Comparison of ENCODE assay signal across 10 mouse cellular contexts in the genomic region with DNA sequence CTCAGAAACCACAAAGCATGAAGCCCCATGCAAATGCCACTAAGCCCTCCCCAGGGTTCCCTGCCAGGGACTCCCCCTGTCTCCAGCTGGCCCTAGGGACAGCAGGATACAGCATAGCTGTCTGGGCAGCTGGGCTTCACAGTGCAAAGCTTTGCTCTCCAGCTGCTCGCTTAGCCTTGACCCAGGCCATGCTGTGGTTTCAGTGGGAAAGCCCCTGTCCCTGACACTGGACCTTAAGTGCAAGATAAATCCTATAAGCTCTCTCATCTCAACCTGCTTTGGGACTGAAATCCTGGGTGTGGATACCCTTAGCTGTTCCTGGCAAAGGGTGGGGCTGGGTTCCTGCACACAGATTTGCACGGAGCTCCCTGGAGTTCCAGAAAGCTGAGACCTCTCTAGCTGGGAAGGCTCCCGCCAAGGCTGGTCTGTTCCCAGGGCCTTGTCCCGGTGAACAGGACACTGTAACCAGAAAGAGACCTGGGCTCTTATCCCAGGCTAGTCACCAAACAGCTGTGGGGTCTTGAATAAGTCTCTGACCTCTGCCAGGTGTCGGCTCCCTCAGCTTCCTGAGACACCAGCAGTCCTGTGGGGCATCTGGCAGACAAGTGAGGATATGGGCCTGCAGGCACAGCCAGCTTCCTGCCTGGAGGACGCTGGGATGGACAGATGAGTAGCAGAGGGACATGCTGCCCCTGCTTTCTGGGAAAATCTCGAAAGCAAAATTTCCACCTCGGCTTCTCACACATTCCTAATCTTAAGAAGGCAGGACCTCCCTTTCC.
A peak's percentile ranks its signal among the peaks of the same experiment; 100 is the strongest.
DNase-seq lines count a peak whose midpoint lies in the region; ATAC-seq and TF ChIP-seq lines count a peak whose summit lies in the region.
"Had no signal": no experiment of that assay in that cellular context is flagged by ENCODE, and none has a peak within 500 bp of the region (broad histone marks: within the 10 kb centered on the region; RNA-seq: fewer than 3 reads in every experiment).

No protein-coding gene starts in this region.

- no peak overlapping the region for H3K9ac ChIP-seq in liver, embryonic 11.5 days (ENCODE audit: low read depth, low read length)
- H3K9ac ChIP-seq: limb, embryonic 12.5 days had no signal

- H3K27ac ChIP-seq in liver, embryonic 11.5 days (ENCODE audit: low read depth, low read length), result no peak overlapping the region
- H3K27ac ChIP-seq: limb, embryonic 12.5 days had no signal

- no peak for ATAC-seq in liver, embryonic 11.5 days (replicated peaks; ENCODE audit: low FRiP score)

- DNase-seq in cerebellum, adult 9-11 months, result peak; percentile 33
- no peak for DNase-seq in cerebellum, postnatal 36 days
- peak; percentile 12 for DNase-seq in liver
- DNase-seq in liver, embryonic 11.5 days (ENCODE audit: low spot score), result no peak
- DNase-seq in brain, embryonic 14.5 days (ENCODE audit: low read depth), result peak; percentile 23
- DNase-seq in retina, postnatal 1 day, result peak; percentile 82
- no peak for DNase-seq in left cerebral cortex, postnatal 25 days (ENCODE audit: low spot score in 2 of 2)
- no peak for DNase-seq in thymus, postnatal 25 days
- DNase-seq: right cerebral cortex, postnatal 14 days had no signal

- no peaks in the 10 kb centered on the region for H3K9me3 ChIP-seq in liver, embryonic 11.5 days (ENCODE audit: control insufficient read depth, low read length)
- H3K9me3 ChIP-seq: limb, embryonic 12.5 days had no signal

- no peak overlapping the region for H3K4me3 ChIP-seq in liver, embryonic 11.5 days (ENCODE audit: low read depth, low read length)
- H3K4me3 ChIP-seq: limb, embryonic 12.5 days had no signal

- 0 out of 2 replicates have a peak, but pooled peaks cover 3% of the 10 kb centered on the region for H3K27me3 ChIP-seq in liver, embryonic 11.5 days (replicated peaks; ENCODE audit: control insufficient read depth, insufficient read depth, low read length)

- no peaks in the 10 kb centered on the region for H3K4me1 ChIP-seq in liver, embryonic 11.5 days (replicated peaks; ENCODE audit: control insufficient read depth, insufficient read depth, low read length)

- 54% methylated on average over 8 of the region's 8 CpGs for WGBS in liver, embryonic 11.5 days

- H3K4me2 ChIP-seq in liver, embryonic 11.5 days, result no peak overlapping the region
- H3K4me2 ChIP-seq: limb, embryonic 12.5 days had no signal

- intact Hi-C loops in left cerebral cortex, postnatal 25 days (cut with DNase I), result loop anchor here (5.0 to 10.0 kb wide), 2 partner anchors 207 to 550 kb away; no protein-coding TSS in a partner anchor

- TF ChIP-seq CTCF in brain, embryonic 14.5 days (IDR thresholded peaks at IDR 0.05; ENCODE audit: borderline replicate concordance, extremely low read depth, insufficient read depth, insufficient read length), result no peak

- no peak for TF ChIP-seq POLR2A in brain, embryonic 14.5 days (IDR thresholded peaks at IDR 0.05; ENCODE audit: borderline replicate concordance, extremely low read depth, insufficient read depth, insufficient read length, poor library complexity, severe bottlenecking)

- H3K36me3 ChIP-seq in liver, embryonic 11.5 days (ENCODE audit: control insufficient read depth, insufficient read depth, low read length), result no peaks in the 10 kb centered on the region
- H3K36me3 ChIP-seq: limb, embryonic 12.5 days had no signal

Comparison
In these comparisons a context has a peak if more than half of its experiments do, and no peak if none do; other contexts are left out.
1. DNase-seq: peak in cerebellum, adult 9-11 months (single experiment), liver (single experiment), brain, embryonic 14.5 days (single experiment) and retina, postnatal 1 day (single experiment); none in cerebellum, postnatal 36 days (0 of 2), liver, embryonic 11.5 days (single experiment), left cerebral cortex, postnatal 25 days (0 of 2) and thymus, postnatal 25 days (single experiment).